Comparison of ENCODE assay signal across 19 mouse cellular contexts in genomic region chr7:84403371-84403770, GRCm38 (mm10). TPM values are rescaled to one million over a fixed set of nuclear protein-coding genes. Genes with fewer than 3 reads are reported as not detected.
DNase-seq lines count a peak whose midpoint lies in the region; ATAC-seq and TF ChIP-seq lines count a peak whose summit lies in the region.
"Had no signal": no experiment of that assay in that cellular context is flagged by ENCODE, and none has a peak within 500 bp of the region (broad histone marks: within the 10 kb centered on the region; RNA-seq: fewer than 3 reads in every experiment).

No protein-coding gene starts in this region.

- 0 out of 2 replicates have a peak, but pooled peaks have one; percentile 15 for ATAC-seq in neural tube, embryonic 12.5 days (ENCODE audit: low FRiP score, low read depth)
- peak; percentile 52 for ATAC-seq in forebrain, embryonic 13.5 days
- peak; percentile 43; the same call in 1 of the 2 replicates for ATAC-seq in hindbrain, postnatal 0 days
- ATAC-seq in midbrain, postnatal 0 days (ENCODE audit: low FRiP score): 0 out of 2 replicates have a peak, but pooled peaks have one; percentile 32

- 12% methylated on average over 5 of the region's 5 CpGs for WGBS in neural tube, embryonic 12.5 days
- WGBS in forebrain, embryonic 13.5 days: 4% methylated on average over 5 of the region's 5 CpGs
- WGBS in hindbrain, postnatal 0 days: 17% methylated on average over 5 of the region's 5 CpGs
- WGBS in midbrain, postnatal 0 days: 14% methylated on average over 5 of the region's 5 CpGs
- 67% methylated on average over 5 of the region's 5 CpGs for WGBS in embryonic facial prominence, embryonic 10.5 days

- H3K27me3 ChIP-seq in neural tube, embryonic 12.5 days (replicated peaks): no peaks in the 10 kb centered on the region
- no peaks in the 10 kb centered on the region for H3K27me3 ChIP-seq in forebrain, embryonic 13.5 days
- H3K27me3 ChIP-seq in hindbrain, postnatal 0 days (ENCODE audit: insufficient read depth, low read length): no peaks in the 10 kb centered on the region
- no peaks in the 10 kb centered on the region for H3K27me3 ChIP-seq in midbrain, postnatal 0 days (ENCODE audit: insufficient read depth, low read length)
- H3K27me3 ChIP-seq in embryonic facial prominence, embryonic 10.5 days (replicated peaks; ENCODE audit: low read depth, poor library complexity, severe bottlenecking): no peaks in the 10 kb centered on the region
- H3K27me3 ChIP-seq: hindbrain, embryonic 15.5 days; limb, embryonic 13.5 days had no signal

- no peaks in the 10 kb centered on the region; the same call in 1 of the 2 replicates for H3K36me3 ChIP-seq in neural tube, embryonic 12.5 days
- H3K36me3 ChIP-seq in forebrain, embryonic 13.5 days (ENCODE audit: poor library complexity, severe bottlenecking): peaks cover 25% of the 10 kb centered on the region
- H3K36me3 ChIP-seq in hindbrain, postnatal 0 days (ENCODE audit: insufficient read depth, low read length): no peaks in the 10 kb centered on the region
- H3K36me3 ChIP-seq in midbrain, postnatal 0 days (ENCODE audit: insufficient read depth, low read length): no peaks in the 10 kb centered on the region
- H3K36me3 ChIP-seq in embryonic facial prominence, embryonic 10.5 days (replicated peaks): peaks cover 30% of the 10 kb centered on the region
- H3K36me3 ChIP-seq: heart, embryonic 15.5 days; hindbrain, embryonic 15.5 days; liver, embryonic 15.5 days had no signal

- H3K9ac ChIP-seq in neural tube, embryonic 12.5 days: no peak overlapping the region
- H3K9ac ChIP-seq in forebrain, embryonic 13.5 days: no peak overlapping the region
- no peak overlapping the region for H3K9ac ChIP-seq in hindbrain, postnatal 0 days (replicated peaks; ENCODE audit: low read length)
- H3K9ac ChIP-seq in midbrain, postnatal 0 days (replicated peaks; ENCODE audit: low read length, poor library complexity, severe bottlenecking): no peak overlapping the region
- H3K9ac ChIP-seq: heart, embryonic 15.5 days; hindbrain, embryonic 15.5 days; limb, embryonic 13.5 days; liver, embryonic 15.5 days had no signal

- H3K4me2 ChIP-seq in neural tube, embryonic 12.5 days (replicated peaks): no peak overlapping the region
- H3K4me2 ChIP-seq in forebrain, embryonic 13.5 days: peak overlapping the region; percentile 14
- no peak overlapping the region for H3K4me2 ChIP-seq in hindbrain, postnatal 0 days (ENCODE audit: low read depth, low read length)
- H3K4me2 ChIP-seq in midbrain, postnatal 0 days (ENCODE audit: low read depth, low read length, poor library complexity, severe bottlenecking): no peak overlapping the region
- H3K4me2 ChIP-seq: heart, embryonic 15.5 days; hindbrain, embryonic 15.5 days; limb, embryonic 13.5 days; liver, embryonic 15.5 days had no signal

- intact Hi-C loops in left cerebral cortex, postnatal 36 days (cut with DNase I): no loop called here

- H3K27ac ChIP-seq in neural tube, embryonic 12.5 days: no peak overlapping the region
- peak overlapping the region; percentile 68 for H3K27ac ChIP-seq in forebrain, embryonic 13.5 days
- no peak overlapping the region for H3K27ac ChIP-seq in hindbrain, postnatal 0 days
- no peak overlapping the region for H3K27ac ChIP-seq in midbrain, postnatal 0 days (ENCODE audit: low read depth, low read length)
- H3K27ac ChIP-seq in embryonic facial prominence, embryonic 10.5 days (replicated peaks): no peak overlapping the region
- H3K27ac ChIP-seq: heart, embryonic 15.5 days; limb, embryonic 13.5 days; liver, embryonic 15.5 days had no signal

- no peak overlapping the region for H3K4me3 ChIP-seq in neural tube, embryonic 12.5 days
- no peak overlapping the region for H3K4me3 ChIP-seq in forebrain, embryonic 13.5 days
- no peak overlapping the region for H3K4me3 ChIP-seq in hindbrain, postnatal 0 days (ENCODE audit: low read length)
- no peak overlapping the region for H3K4me3 ChIP-seq in midbrain, postnatal 0 days (ENCODE audit: low read depth, low read length)
- no peak overlapping the region for H3K4me3 ChIP-seq in embryonic facial prominence, embryonic 10.5 days
- H3K4me3 ChIP-seq: heart, embryonic 15.5 days; hindbrain, embryonic 15.5 days; limb, embryonic 13.5 days; liver, embryonic 15.5 days had no signal

- TF ChIP-seq CTCF in hindbrain, postnatal 0 days (IDR thresholded peaks at IDR 0.05; ENCODE audit: low read depth): no peak
- TF ChIP-seq CTCF in midbrain, postnatal 0 days (IDR thresholded peaks at IDR 0.05): no peak

- DNase-seq in neural tube, embryonic 10.5 days (ENCODE audit: extremely low spot score, low spot score): no peak
- peak; percentile 10 for DNase-seq in hindbrain, postnatal 0 days (ENCODE audit: low spot score)
- DNase-seq in midbrain, postnatal 0 days (ENCODE audit: low spot score): no peak
- no peak for DNase-seq in embryonic facial prominence, embryonic 10.5 days (ENCODE audit: low spot score)
- no peak for DNase-seq in left cerebral cortex, postnatal 36 days (ENCODE audit: low spot score in 2 of 2)
- no peak for DNase-seq in left cerebral cortex, adult 11 months (ENCODE audit: low spot score)
- DNase-seq: adrenal gland, adult 2 months; cerebellum, adult 18-20 months; kidney, adult 8-10 months; kidney, postnatal 4 days; right cerebral cortex, adult 18-20 months had no signal

- H3K4me1 ChIP-seq in neural tube, embryonic 12.5 days: peaks cover 40% of the 10 kb centered on the region
- peaks cover 70% of the 10 kb centered on the region for H3K4me1 ChIP-seq in forebrain, embryonic 13.5 days
- H3K4me1 ChIP-seq in hindbrain, postnatal 0 days (ENCODE audit: insufficient read depth, low read length): peaks cover 28% of the 10 kb centered on the region
- H3K4me1 ChIP-seq in midbrain, postnatal 0 days (ENCODE audit: insufficient read depth, low read length): peaks cover 11% of the 10 kb centered on the region
- H3K4me1 ChIP-seq in embryonic facial prominence, embryonic 10.5 days: peaks cover 28% of the 10 kb centered on the region
- H3K4me1 ChIP-seq: heart, embryonic 15.5 days; liver, embryonic 15.5 days had no signal

- H3K9me3 ChIP-seq in neural tube, embryonic 12.5 days: no peaks in the 10 kb centered on the region
- no peaks in the 10 kb centered on the region for H3K9me3 ChIP-seq in forebrain, embryonic 13.5 days (replicated peaks)
- H3K9me3 ChIP-seq in hindbrain, postnatal 0 days (ENCODE audit: low read length): no peaks in the 10 kb centered on the region
- no peaks in the 10 kb centered on the region for H3K9me3 ChIP-seq in midbrain, postnatal 0 days (ENCODE audit: low read length)
- H3K9me3 ChIP-seq in embryonic facial prominence, embryonic 10.5 days: no peaks in the 10 kb centered on the region
- H3K9me3 ChIP-seq: heart, embryonic 15.5 days; hindbrain, embryonic 15.5 days; limb, embryonic 13.5 days; liver, embryonic 15.5 days had no signal

RNA-seq across cellular contexts. Expression of gene Arnt2, which starts 6.6 kb away (rescaled TPM):
- polyA plus RNA-seq in neural tube, embryonic 12.5 days (2016; fragmentation: Nextera tagmentation; extraction: Ambion mirVana): 42.9 and 49.8 TPM in 2 replicates
- polyA plus RNA-seq in forebrain, embryonic 13.5 days (2015; fragmentation: Nextera tagmentation; extraction: Ambion mirVana): 46.4 and 55.0 TPM in 2 replicates
- 126 and 128 TPM in 2 replicates for total RNA-seq in hindbrain, postnatal 0 days (2014; rRNA removed)
- 39.8 and 44.6 TPM in 2 replicates for polyA plus RNA-seq in hindbrain, postnatal 0 days (2015; fragmentation: Nextera tagmentation; extraction: Ambion mirVana)
- 165 and 166 TPM in 2 replicates for total RNA-seq in midbrain, postnatal 0 days (2014; rRNA removed)
- polyA plus RNA-seq in midbrain, postnatal 0 days (2015; fragmentation: Nextera tagmentation; extraction: Ambion mirVana): 62.9 and 63.1 TPM in 2 replicates
- polyA plus RNA-seq in embryonic facial prominence, embryonic 10.5 days (2016; fragmentation: Nextera tagmentation; extraction: Ambion mirVana): 20.7 and 22.2 TPM in 2 replicates
- total RNA-seq in left cerebral cortex, postnatal 36 days (2021): 100 to 1,000 TPM; 224 to 265 TPM
- total RNA-seq: common myeloid progenitor, adult 5-6 weeks; granulocyte monocyte progenitor cell, adult 5-6 weeks had no signal
